Mouse (Mus musculus) right cerebral cortex, postnatal 14 days (tissue): ENCODE measurements around the gene Cops7a.

Experiments
- DNase-seq: peaks from one replicate; pipeline ENCODE4 v3.0.0; 2022

The Cops7a gene

GRCm38 (mm10) chr6:124917518-124918330 lies 47.6 kb downstream of the Cops7a start:
- DNase-seq = peak; percentile 91

- DNase-seq = peak; percentile 93
Measured at GRCm38 (mm10) chr6:124916695-124917517, 48.4 kb downstream of the Cops7a start.

DNA sequence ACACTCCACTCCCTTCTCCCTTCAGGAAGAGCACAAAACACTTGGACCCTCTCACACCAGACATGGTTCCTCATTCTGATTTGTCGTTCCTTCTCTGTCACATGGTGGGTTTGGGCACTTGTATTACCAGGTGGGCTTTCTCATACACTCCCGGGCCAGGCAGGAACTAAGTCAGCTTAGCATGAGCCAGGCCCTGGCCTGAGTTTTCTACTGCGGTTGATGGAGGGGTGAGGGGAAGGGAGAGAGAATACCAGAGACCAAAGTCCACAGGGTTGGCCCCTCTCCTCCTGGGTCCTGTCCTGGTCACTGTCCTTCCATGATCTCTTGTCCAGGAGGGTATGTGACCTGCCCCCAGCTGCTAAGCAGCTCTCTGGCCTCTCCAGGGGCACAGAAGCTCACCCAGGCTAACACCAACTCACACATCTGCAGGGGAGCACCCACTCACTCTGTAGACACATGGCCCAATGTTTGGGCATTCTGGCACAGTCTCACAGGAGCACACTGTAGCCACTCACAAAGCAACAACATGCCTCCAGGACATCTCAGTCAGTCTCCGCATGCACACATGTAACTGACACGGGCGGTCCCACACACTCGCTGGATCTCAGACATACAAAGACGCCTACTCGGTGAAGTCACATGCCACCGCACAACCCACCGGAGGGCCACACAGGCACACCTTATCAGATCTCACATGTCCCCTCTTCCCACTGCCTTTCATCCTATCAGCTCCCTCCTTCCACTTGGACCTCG lies 49.2 kb downstream of the Cops7a start:
- DNase-seq = peak; percentile 64

DNA sequence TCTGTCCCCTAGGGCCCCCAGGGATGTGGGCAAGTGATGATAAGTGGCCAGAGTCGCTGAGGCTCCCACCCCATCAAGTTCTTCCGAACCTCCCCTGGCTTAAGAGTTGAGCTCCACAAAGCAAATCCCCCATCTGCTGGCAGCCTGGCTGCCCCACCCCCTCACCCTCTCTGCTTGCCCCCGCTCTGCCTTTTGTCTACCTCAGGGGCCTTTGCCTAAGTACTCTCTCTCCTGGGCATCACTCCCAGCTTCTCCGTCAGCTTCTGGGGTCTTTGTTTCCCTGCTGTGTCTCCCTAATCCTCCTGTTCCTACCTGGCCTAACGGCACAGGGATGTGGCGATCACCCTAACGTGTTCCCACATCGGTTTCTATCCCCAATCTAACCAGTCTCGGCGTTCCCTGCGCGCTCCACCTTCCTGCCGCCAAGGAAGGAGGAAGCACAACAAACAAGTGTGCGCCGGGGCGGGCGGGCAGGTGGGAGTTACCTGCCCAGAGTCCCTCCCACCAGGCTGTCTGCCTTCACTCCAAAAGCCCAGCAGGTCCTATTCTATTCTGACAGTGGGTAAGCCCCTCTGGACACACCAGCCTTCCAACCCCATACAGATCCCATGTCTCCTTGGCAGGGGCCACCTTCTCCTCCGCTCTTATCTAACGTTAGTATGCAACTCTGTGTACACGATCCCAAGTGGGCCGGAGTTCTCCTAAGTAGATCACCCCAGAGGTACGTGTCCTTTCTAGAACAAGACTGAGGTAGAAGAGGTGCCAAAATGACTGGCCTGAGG lies 50.0 kb downstream of the Cops7a start:
- DNase-seq = peak; percentile 29

GRCm38 (mm10) chr6:124914511-124914910 lies 50.8 kb downstream of the Cops7a start:
- no peak for DNase-seq

DNA sequence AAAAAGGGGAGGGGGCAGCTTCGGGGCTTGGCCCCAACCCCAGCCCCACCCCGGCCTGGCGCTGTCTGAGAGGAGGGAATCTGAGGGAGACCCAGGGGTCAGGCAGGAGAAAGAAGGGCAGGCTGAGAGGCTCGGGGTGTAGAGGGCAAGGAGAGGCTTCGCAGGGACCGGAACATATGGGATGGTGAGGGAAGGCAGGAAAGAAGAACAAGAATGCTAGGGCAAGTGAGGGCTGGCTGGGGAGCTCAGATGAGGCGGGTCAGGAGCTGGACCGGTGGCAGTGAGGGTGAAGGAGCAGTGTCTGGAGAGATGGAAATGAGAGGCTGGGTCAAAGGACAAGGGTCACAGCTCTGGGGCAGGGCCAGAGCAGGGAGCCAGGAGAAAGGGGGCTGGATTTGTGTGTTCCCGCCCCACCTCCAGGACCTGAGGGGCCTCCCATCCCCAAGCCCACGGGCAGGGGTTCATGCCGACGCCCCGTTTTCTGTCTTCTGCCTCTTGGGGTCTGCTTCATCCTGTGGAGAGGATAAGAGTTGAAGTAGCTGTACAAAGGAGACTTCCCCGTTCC lies 51.5 kb downstream of the Cops7a start:
- DNase-seq = no peak

GRCm38 (mm10) chr6:124913214-124913613 lies 52.1 kb downstream of the Cops7a start:
- no peak for DNase-seq

DNA sequence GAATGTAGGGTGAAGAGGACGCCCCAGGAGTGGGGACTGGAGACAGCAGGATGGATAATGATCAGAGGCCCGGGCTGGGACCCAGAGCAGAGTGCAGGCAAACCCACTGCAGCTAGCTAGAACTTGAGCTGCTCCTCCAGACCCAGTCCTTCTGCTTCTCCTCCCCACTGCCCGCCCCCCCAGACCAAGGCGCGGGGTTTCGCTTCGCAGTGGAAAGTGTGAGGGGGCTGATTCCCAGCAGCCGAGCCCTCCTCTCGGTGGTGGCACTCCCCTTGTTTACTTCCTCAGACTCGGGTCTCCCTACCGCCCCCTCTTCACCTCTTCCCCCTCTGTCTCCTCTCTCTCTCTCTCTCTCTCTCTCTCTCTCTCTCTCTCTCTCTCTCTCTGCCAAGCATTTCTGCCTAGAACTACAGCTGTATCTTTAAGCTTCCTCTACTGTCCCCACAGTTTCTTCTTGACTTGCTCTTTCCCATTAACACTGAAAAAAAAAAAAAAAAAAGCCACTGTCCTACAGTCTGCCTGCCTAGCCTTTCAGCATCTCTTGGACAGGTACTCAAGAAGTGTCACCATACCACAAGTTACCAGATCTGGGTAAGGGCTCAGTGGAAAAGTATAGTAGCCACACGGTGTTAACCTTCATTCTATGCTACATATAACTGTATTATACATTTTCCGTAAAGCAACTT lies 53.7 kb downstream of the Cops7a start, which contains the start of gene Lag3:
Gene Lag3 (minus strand): TSS at position 173 of the 686 bp plus-strand sequence.
- no peak for DNase-seq

DNA sequence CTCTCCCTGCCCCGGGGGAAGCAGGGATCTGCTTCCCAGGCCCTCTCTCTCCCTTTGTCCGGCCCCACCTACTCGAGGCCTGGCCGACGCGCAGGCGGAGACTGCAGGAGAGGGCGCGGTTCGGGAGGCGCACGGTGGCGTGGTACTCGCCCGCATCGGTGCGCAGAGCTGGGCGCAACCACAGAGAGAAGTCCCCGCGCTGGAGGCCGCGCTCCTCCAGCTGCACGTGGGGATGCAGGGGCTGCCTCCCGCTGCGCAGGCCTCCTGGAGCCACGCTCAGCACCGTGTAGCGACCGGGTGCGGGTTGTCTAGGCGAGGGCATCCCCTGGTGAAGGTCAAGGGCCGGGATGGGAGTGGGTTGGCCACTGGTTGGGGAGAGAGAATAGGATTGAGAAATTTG lies 55.3 kb downstream of the Cops7a start:
- peak; percentile 29 for DNase-seq
